Mouse (Mus musculus) urinary bladder, postnatal 25 days (tissue): Measurements from ENCODE around the gene Baz2b.
A peak's percentile ranks its signal among the peaks of the same experiment; 100 is the strongest.

Source experiments
- DNase-seq: peaks from one replicate; pipeline ENCODE4 v3.0.0; 2022; ENCODE audit warnings: low spot score

Gene Baz2b

GRCm38 (mm10) chr2:59955916-59956315, 253.7 kb downstream of the Baz2b start:
- DNase-seq: no peak

- no peak for DNase-seq
Measured at GRCm38 (mm10) chr2:59954791-59955190, 254.8 kb downstream of the Baz2b start.

- no peak for DNase-seq
Measured at GRCm38 (mm10) chr2:59952286-59953014, 257.2 kb downstream of the Baz2b start.

- DNase-seq: no peak
Measured at GRCm38 (mm10) chr2:59951706-59952105, 257.9 kb downstream of the Baz2b start.

GRCm38 (mm10) chr2:59951127-59951526, 258.5 kb downstream of the Baz2b start:
- DNase-seq: no peak

GRCm38 (mm10) chr2:59936296-59936695, 273.3 kb downstream of the Baz2b start:
- DNase-seq: no peak

GRCm38 (mm10) chr2:59933129-59933528, 276.5 kb downstream of the Baz2b start:
- no peak for DNase-seq

- DNase-seq: no peak
Measured at GRCm38 (mm10) chr2:59932244-59932643, 277.4 kb downstream of the Baz2b start.

- DNase-seq: no peak
Measured at GRCm38 (mm10) chr2:59913610-59914009, 296.0 kb downstream of the Baz2b start.

- no peak for DNase-seq
Measured at GRCm38 (mm10) chr2:59908048-59908447, 301.6 kb downstream of the Baz2b start.

- no peak for DNase-seq
Measured at GRCm38 (mm10) chr2:59904007-59904406, 305.6 kb downstream of the Baz2b start.

GRCm38 (mm10) chr2:59898666-59899065, 311.0 kb downstream of the Baz2b start:
- DNase-seq: no peak

- DNase-seq: no peak
Measured at GRCm38 (mm10) chr2:59898105-59898504, 311.5 kb downstream of the Baz2b start.

- DNase-seq: no peak
Measured at GRCm38 (mm10) chr2:59896837-59897236, 312.8 kb downstream of the Baz2b start.

GRCm38 (mm10) chr2:59896400-59896799, 313.2 kb downstream of the Baz2b start:
- DNase-seq: peak; percentile 12

GRCm38 (mm10) chr2:59889699-59890098, 319.9 kb downstream of the Baz2b start:
- no peak for DNase-seq

- DNase-seq: no peak
Measured at GRCm38 (mm10) chr2:59882742-59883281, 326.8 kb downstream of the Baz2b start.

GRCm38 (mm10) chr2:59881831-59882741, 327.6 kb downstream of the Baz2b start, which contains the start of gene Wdsub1:
Gene Wdsub1, minus strand, starts transcription at chr2:59882591.
- DNase-seq: peak; percentile 90

- no peak for DNase-seq
Measured at GRCm38 (mm10) chr2:59881404-59881803, 328.2 kb downstream of the Baz2b start.

- no peak for DNase-seq
Measured at GRCm38 (mm10) chr2:59878221-59878620, 331.4 kb downstream of the Baz2b start.

GRCm38 (mm10) chr2:59877335-59877734, 332.3 kb downstream of the Baz2b start:
- DNase-seq: no peak

GRCm38 (mm10) chr2:59876482-59876881, 333.2 kb downstream of the Baz2b start:
- no peak for DNase-seq

- no peak for DNase-seq
Measured at GRCm38 (mm10) chr2:59870526-59870925, 339.1 kb downstream of the Baz2b start.
